Mouse (Mus musculus) spleen, adult 2 months (tissue): ENCODE measurements around the gene Ssx2ip. TPM values are rescaled to one million over a fixed set of nuclear protein-coding genes. Genes with fewer than 3 reads are reported as not detected.

Source experiments
- DNase-seq, 2 experiments: peaks; one replicate each; pipeline versions ENCODE4 v3.0.0 to v3.0.0-alpha.2; 2012 to 2021; ENCODE audit warnings: low spot score in 2 of 2, low read depth in 1 of 2
- H3K27ac ChIP-seq: fragments of 200-500 bp; 2 replicates; pipeline ENCODE4 v1.5.1; 2012; ENCODE audit warnings: low read length, inconsistent platforms; ENCODE audit not compliant: insufficient read depth
- H3K27me3 ChIP-seq: fragments of 200-500 bp; 2 replicates; pipeline ENCODE4 v1.6.1; 2012; ENCODE audit warnings: mild to moderate bottlenecking, moderate library complexity, low read length, inconsistent platforms; ENCODE audit not compliant: control insufficient read depth, insufficient read depth
- H3K36me3 ChIP-seq: fragments of 200-500 bp; 2 replicates; pipeline ENCODE4 v1.6.1; 2012; ENCODE audit warnings: mild to moderate bottlenecking, low read length, inconsistent platforms; ENCODE audit not compliant: control insufficient read depth, insufficient read depth
- H3K4me1 ChIP-seq: fragments of 200-500 bp; 2 replicates; pipeline ENCODE4 v1.6.1; 2011; ENCODE audit warnings: inconsistent platforms; ENCODE audit not compliant: control insufficient read depth, insufficient read depth, insufficient read length
- H3K4me3 ChIP-seq: fragments of 200-500 bp; 2 replicates; pipeline ENCODE4 v1.5.1; 2011; ENCODE audit warnings: mild to moderate bottlenecking, inconsistent platforms; ENCODE audit not compliant: insufficient read depth, insufficient read length; ENCODE audit errors: extremely low read depth
- CTCF ChIP-seq: fragments of 200-500 bp; IDR thresholded peaks from 2 replicates; pipeline ENCODE4 v1.5.1; 2011; ENCODE audit warnings: mild to moderate bottlenecking, inconsistent platforms; ENCODE audit not compliant: insufficient read depth, insufficient read length, insufficient replicate concordance; ENCODE audit errors: extremely low read depth
- POLR2A ChIP-seq: fragments of 200-500 bp; IDR thresholded peaks from 2 replicates; pipeline ENCODE4 v1.6.1; 2011; ENCODE audit warnings: low read depth, low read length, inconsistent platforms
- WGBS: fragments of 180-500 bp; shearing (Covaris S2); methylation state at CpG from one replicate; pipeline ENCODE4 v1.1.7; 2018; 5-methylcytosine and 5-hydroxymethylcytosine counted together
- polyA plus RNA-seq: library from polyadenylated mRNA; depleted of rRNA; stranded (reverse); fragments of >200 nt; gene quantifications from 2 replicates; pipeline ENCODE4 v1.2.3, GENCODE M21; 2012; rRNA removed

Gene Ssx2ip
- polyA plus RNA-seq, 1 experiment, result 1.6 TPM

DNA sequence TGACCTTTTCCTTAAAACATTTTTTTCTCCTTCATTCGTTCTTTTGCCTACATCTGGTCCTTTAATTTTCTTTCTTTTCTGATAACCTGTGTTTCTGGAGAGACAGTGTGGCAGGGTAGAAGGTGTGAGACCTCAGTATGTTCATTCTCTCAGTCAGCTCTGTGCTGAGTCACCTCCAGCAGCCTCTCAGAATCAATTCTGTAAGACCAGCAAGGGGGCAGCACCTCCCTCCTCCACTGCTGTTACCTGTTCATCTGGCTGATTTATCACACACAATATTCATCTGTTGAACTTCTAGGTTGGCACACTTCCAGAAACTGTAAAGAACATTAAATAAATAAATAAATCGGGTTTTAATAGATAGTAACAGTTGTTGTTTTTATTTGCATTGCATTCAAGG, 58.5 kb downstream of the Ssx2ip start:
- WGBS, result 80% methylated on average over 2 of the region's 2 CpGs
- no peak overlapping the region for H3K27ac ChIP-seq
- no peak for DNase-seq
- peaks cover 2% of the 10 kb centered on the region; the same call in 1 of the 2 replicates for H3K36me3 ChIP-seq
- no peak overlapping the region for H3K4me3 ChIP-seq
- no peak for TF ChIP-seq POLR2A
- no peak for TF ChIP-seq CTCF
- no peaks in the 10 kb centered on the region for H3K4me1 ChIP-seq
- no peaks in the 10 kb centered on the region for H3K27me3 ChIP-seq

DNA sequence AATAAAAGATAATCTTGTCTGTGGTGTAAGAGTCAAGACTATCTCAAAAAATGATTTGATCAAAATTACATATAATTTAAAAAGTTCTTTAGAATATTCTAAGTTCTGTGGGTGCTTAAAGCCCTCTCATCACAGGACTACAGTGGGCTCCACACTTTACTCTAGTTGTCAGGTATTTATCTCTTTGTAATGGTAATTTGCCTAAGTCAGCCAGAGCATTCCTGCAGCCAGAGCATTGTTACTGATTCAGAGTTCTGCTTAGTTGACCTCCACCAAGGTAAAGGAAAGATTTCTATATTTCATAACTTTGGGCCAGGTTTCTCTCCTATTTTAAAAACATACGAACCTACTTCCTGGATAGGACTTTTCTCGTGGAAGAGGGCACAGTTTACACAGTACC, 64.8 kb downstream of the Ssx2ip start:
- Histone ChIP-seq H3K4me3 (no peak overlapping the region), H3K4me1 (no peaks in the 10 kb centered on the region), H3K27me3 (no peaks in the 10 kb centered on the region), H3K27ac (no peak overlapping the region), H3K36me3 (peaks cover 2% of the 10 kb centered on the region; the same call in 1 of the 2 replicates)
- 84% methylated on average over 2 of the region's 2 CpGs for WGBS
- DNase-seq, result no peak
- no peak for TF ChIP-seq CTCF

- no peak for DNase-seq
- H3K36me3 ChIP-seq, result no peaks in the 10 kb centered on the region; the same call in 1 of the 2 replicates
- H3K27me3 ChIP-seq, result no peaks in the 10 kb centered on the region
- H3K27ac ChIP-seq, result no peak overlapping the region
- H3K4me3 ChIP-seq, result no peak overlapping the region
- H3K4me1 ChIP-seq, result no peaks in the 10 kb centered on the region
- TF ChIP-seq POLR2A, result no peak
- no peak for TF ChIP-seq CTCF
- WGBS, result 93% methylated on average over 4 of the region's 4 CpGs
Observed at GRCm38 (mm10) chr3:146472657-146473056, 68.2 kb downstream of the Ssx2ip start.

DNA sequence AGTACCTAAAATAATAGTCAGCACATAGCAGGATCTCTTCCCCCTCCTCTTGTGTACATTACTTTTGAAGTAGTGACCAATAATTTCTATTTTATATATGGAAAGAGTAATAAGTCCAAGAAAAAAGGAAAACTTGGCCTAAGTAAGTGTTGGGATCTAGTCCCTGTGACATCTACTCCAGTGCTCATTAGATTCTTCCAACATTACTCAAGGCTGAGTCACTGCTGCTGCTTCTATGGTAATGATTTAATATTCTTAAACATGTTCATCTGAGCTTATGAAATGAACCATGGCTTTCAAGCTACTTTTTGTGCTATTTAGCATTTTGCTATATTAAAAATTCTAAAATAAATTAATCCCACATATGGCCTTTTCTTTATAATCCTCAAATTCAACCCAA, 69.3 kb downstream of the Ssx2ip start:
- no peak for TF ChIP-seq CTCF
- TF ChIP-seq POLR2A, result no peak
- H3K27me3 ChIP-seq, result no peaks in the 10 kb centered on the region
- H3K27ac ChIP-seq, result no peak overlapping the region
- no peak overlapping the region for H3K4me3 ChIP-seq
- no peak for DNase-seq
- H3K36me3 ChIP-seq, result no peaks in the 10 kb centered on the region; the same call in 1 of the 2 replicates
- H3K4me1 ChIP-seq, result no peaks in the 10 kb centered on the region

- Histone ChIP-seq H3K36me3 (no peaks in the 10 kb centered on the region; the same call in 1 of the 2 replicates), H3K27me3 (no peaks in the 10 kb centered on the region), H3K4me1 (no peaks in the 10 kb centered on the region), H3K4me3 (no peak overlapping the region), H3K27ac (no peak overlapping the region)
- WGBS, result 90% methylated on average over 3 of the region's 3 CpGs
- TF ChIP-seq POLR2A (no peak), CTCF (no peak)
- DNase-seq, result no peak
Observed at GRCm38 (mm10) chr3:146474428-146474827, 70.0 kb downstream of the Ssx2ip start.

DNA sequence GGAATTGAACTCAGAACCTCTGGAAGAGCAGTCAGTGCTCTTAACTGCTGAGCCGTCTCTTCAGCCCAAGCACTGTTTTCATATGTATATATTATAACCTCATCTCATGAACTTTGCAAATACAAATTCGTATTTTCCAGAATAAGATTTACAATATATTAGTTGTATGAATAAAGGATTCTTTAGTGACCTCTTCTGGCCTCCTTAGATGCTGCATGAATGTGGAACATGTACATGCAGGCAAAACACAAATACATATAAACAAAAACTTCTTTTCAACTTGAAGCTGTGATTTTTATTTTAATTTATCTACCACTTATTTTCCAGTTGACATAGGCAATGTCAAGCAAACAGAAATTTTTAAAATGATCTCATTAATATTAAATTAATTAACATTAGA, 77.6 kb downstream of the Ssx2ip start:
- H3K4me3 ChIP-seq, result no peak overlapping the region
- DNase-seq, result no peak
- H3K27me3 ChIP-seq, result no peaks in the 10 kb centered on the region
- TF ChIP-seq POLR2A (no peak), CTCF (no peak)
- WGBS, result 76% methylated on average over 2 of the region's 2 CpGs
- H3K36me3 ChIP-seq, result no peaks in the 10 kb centered on the region
- H3K27ac ChIP-seq, result no peak overlapping the region
- no peaks in the 10 kb centered on the region for H3K4me1 ChIP-seq

DNA sequence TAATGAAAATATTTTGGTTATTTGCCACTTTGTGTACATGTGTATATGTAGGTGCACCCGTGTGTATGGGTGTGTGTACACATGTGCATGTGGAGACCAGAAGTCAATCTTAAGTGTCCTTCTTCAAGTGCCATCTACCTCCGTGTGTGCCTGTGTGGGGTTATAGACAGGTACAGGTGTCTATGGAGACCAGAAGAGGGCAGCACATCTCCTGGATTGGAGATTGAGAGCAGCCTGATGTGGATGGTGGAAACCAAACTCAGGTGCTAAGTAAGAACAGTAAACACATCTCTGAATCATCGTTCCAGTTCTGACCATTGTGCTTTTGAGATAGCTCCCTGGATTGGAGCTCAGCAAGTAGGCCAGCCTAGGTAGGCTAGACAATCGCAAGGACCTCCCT, 82.0 kb downstream of the Ssx2ip start:
- Histone ChIP-seq H3K4me3 (no peak overlapping the region), H3K36me3 (no peaks in the 10 kb centered on the region), H3K4me1 (no peaks in the 10 kb centered on the region), H3K27ac (no peak overlapping the region), H3K27me3 (no peaks in the 10 kb centered on the region)
- no peak for DNase-seq
- WGBS, result 92% methylated on average over 4 of the region's 4 CpGs
- TF ChIP-seq POLR2A (no peak), CTCF (no peak)

Other genes starting within 250 kb of the Ssx2ip start
- 0.57 and 1.2 TPM in 2 replicates for gene Lpar3, start 183.7 kb upstream of the Ssx2ip start, polyA plus RNA-seq
- 2.1 TPM in 2 replicates for gene Ctbs, start 45.2 kb downstream of the Ssx2ip start, polyA plus RNA-seq
- 0.45 and 0.78 TPM in 2 replicates for gene Spata1, start 95.1 kb downstream of the Ssx2ip start, polyA plus RNA-seq
- gene Gng5, start 95.2 kb downstream of the Ssx2ip start, polyA plus RNA-seq, result 178 and 234 TPM in 2 replicates
- 6.7 TPM in 2 replicates for gene Rpf1, start 116.8 kb downstream of the Ssx2ip start, polyA plus RNA-seq
- gene Uox, start 165.8 kb downstream of the Ssx2ip start, polyA plus RNA-seq, result not detected in 2 replicates
- gene Dnase2b, start 211.0 kb downstream of the Ssx2ip start, polyA plus RNA-seq, result not detected in 2 replicates
- gene 4930503B20Rik, start 246.7 kb downstream of the Ssx2ip start, polyA plus RNA-seq, result not detected in 2 replicates